Mouse (Mus musculus): ENCODE measurements around the gene Reln. TPM values are rescaled to one million over a fixed set of nuclear protein-coding genes. Genes with fewer than 3 reads are reported as not detected.
A peak's percentile ranks its signal among the peaks of the same experiment; 100 is the strongest.

The Reln gene
- polyA plus RNA-seq (2017; shearing (Covaris generic)): under 1 TPM in 1 of 2 experiments, not detected in 1; 0.24 TPM

GRCm38 (mm10) chr5:22344556-22344975 is at the start of gene Reln:
TSS of gene Reln (minus strand) at chr5:22344702.
- ATAC-seq: no peak

- ATAC-seq: no peak
Measured at GRCm38 (mm10) chr5:22388502-22388901, 44.0 kb upstream of the Reln start.

- peak; percentile 81 for ATAC-seq
Measured at GRCm38 (mm10) chr5:22360510-22360909, 16.0 kb upstream of the Reln start.

GRCm38 (mm10) chr5:22348412-22348811 is 3.9 kb upstream of the Reln start:
- ATAC-seq: no peak

GRCm38 (mm10) chr5:22347732-22348131 is 3.2 kb upstream of the Reln start:
- ATAC-seq: no peak

- no peak for ATAC-seq
Measured at GRCm38 (mm10) chr5:22345894-22346635, 1.6 kb upstream of the Reln start.

GRCm38 (mm10) chr5:22344976-22345651 is 612 bp upstream of the Reln start:
- ATAC-seq: no peak

- no peak for ATAC-seq
Measured at GRCm38 (mm10) chr5:22343843-22344555, 503 bp downstream of the Reln start.

GRCm38 (mm10) chr5:22343536-22343842 is 1.0 kb downstream of the Reln start:
- no peak for ATAC-seq

- ATAC-seq: no peak
Measured at GRCm38 (mm10) chr5:22342461-22342860, 2.0 kb downstream of the Reln start.

GRCm38 (mm10) chr5:22340991-22341390 is 3.5 kb downstream of the Reln start:
- ATAC-seq: no peak

- ATAC-seq: no peak
Measured at GRCm38 (mm10) chr5:22335408-22335807, 9.1 kb downstream of the Reln start.

GRCm38 (mm10) chr5:22330802-22331201 is 13.7 kb downstream of the Reln start:
- no peak for ATAC-seq

GRCm38 (mm10) chr5:22328431-22329359 is 15.8 kb downstream of the Reln start:
- no peak for ATAC-seq

GRCm38 (mm10) chr5:22327170-22327569 is 17.3 kb downstream of the Reln start:
- ATAC-seq: no peak

- ATAC-seq: no peak
Measured at GRCm38 (mm10) chr5:22323801-22324200, 20.7 kb downstream of the Reln start.

- no peak for ATAC-seq
Measured at GRCm38 (mm10) chr5:22317807-22318206, 26.7 kb downstream of the Reln start.

- no peak for ATAC-seq
Measured at GRCm38 (mm10) chr5:22316471-22316870, 28.0 kb downstream of the Reln start.

GRCm38 (mm10) chr5:22315990-22316389 is 28.5 kb downstream of the Reln start:
- ATAC-seq: no peak

- no peak for ATAC-seq
Measured at GRCm38 (mm10) chr5:22312995-22313394, 31.5 kb downstream of the Reln start.

GRCm38 (mm10) chr5:22311046-22311445 is 33.5 kb downstream of the Reln start:
- no peak for ATAC-seq

- ATAC-seq: no peak
Measured at GRCm38 (mm10) chr5:22309001-22309400, 35.5 kb downstream of the Reln start.

GRCm38 (mm10) chr5:22307853-22308252 is 36.6 kb downstream of the Reln start:
- ATAC-seq: no peak

All from CD4-positive, CD25-positive, alpha-beta regulatory T cell, adult 4 months (primary cell).